Mouse (Mus musculus) brown adipose tissue, adult 24 weeks (tissue): ENCODE data around the gene Fam213b. TPM values are rescaled to one million over a fixed set of nuclear protein-coding genes. Genes with fewer than 3 reads are reported as not detected.
A peak's percentile ranks its signal among the peaks of the same experiment; 100 is the strongest.

Source experiments
- H3K27ac ChIP-seq: fragments of 200-500 bp; replicated peaks from 2 replicates; pipeline ENCODE4 v1.5.1; 2012; ENCODE audit warnings: low read depth, mild to moderate bottlenecking, low read length
- H3K4me1 ChIP-seq: fragments of 200-500 bp; 2 replicates; pipeline ENCODE4 v1.6.1; 2012; ENCODE audit warnings: low read length, mixed read lengths; ENCODE audit not compliant: control insufficient read depth, insufficient read depth, insufficient read length
- H3K4me3 ChIP-seq: fragments of 200-500 bp; 2 replicates; pipeline ENCODE4 v1.5.1; 2012; ENCODE audit warnings: low read depth, mild to moderate bottlenecking, low read length, moderate library complexity; ENCODE audit not compliant: insufficient read depth
- polyA plus RNA-seq: library from polyadenylated mRNA; stranded (reverse); fragments of >200 nt; gene quantifications from 2 replicates; pipeline ENCODE4 v1.2.4, GENCODE M21; 2012; ENCODE audit not compliant: missing spikeins, insufficient read depth, insufficient read length

The Fam213b gene
- polyA plus RNA-seq, 1 experiment, result 22.6 TPM

GRCm38 (mm10) chr4:154908490-154908889 is 9.6 kb upstream of the Fam213b start:
- no peak overlapping the region for H3K27ac ChIP-seq
- H3K4me1 ChIP-seq, result no peaks in the 10 kb centered on the region

GRCm38 (mm10) chr4:154907833-154908232 is 8.9 kb upstream of the Fam213b start:
- Histone ChIP-seq H3K4me1 (no peaks in the 10 kb centered on the region), H3K27ac (no peak overlapping the region), H3K4me3 (no peak overlapping the region)

More at GRCm38 (mm10) chr4:154908490-154908889, 9.6 kb upstream of the Fam213b start:
- no peak overlapping the region for H3K4me3 ChIP-seq

GRCm38 (mm10) chr4:154904185-154905071 is 5.5 kb upstream of the Fam213b start:
- H3K4me1 ChIP-seq, result no peaks in the 10 kb centered on the region
- no peak overlapping the region for H3K27ac ChIP-seq
- peak overlapping the region; percentile 38 for H3K4me3 ChIP-seq

GRCm38 (mm10) chr4:154902371-154902770 is 3.4 kb upstream of the Fam213b start:
- peaks cover 5% of the 10 kb centered on the region; the same call in 1 of the 2 replicates for H3K4me1 ChIP-seq
- no peak overlapping the region for H3K4me3 ChIP-seq
- H3K27ac ChIP-seq, result no peak overlapping the region

- H3K4me1 ChIP-seq, result peaks cover 5% of the 10 kb centered on the region; the same call in 1 of the 2 replicates
- no peak overlapping the region for H3K27ac ChIP-seq
These were observed 1.1 kb downstream of the Fam213b start for GRCm38 (mm10) chr4:154897676-154898465.

GRCm38 (mm10) chr4:154895549-154895948 is 3.4 kb downstream of the Fam213b start:
- Histone ChIP-seq H3K4me1 (peaks cover 5% of the 10 kb centered on the region; the same call in 1 of the 2 replicates), H3K27ac (no peak overlapping the region), H3K4me3 (no peak overlapping the region)

More at GRCm38 (mm10) chr4:154897676-154898465, 1.1 kb downstream of the Fam213b start:
- peak overlapping the region; percentile 58 for H3K4me3 ChIP-seq

- H3K4me3 ChIP-seq, result no peak overlapping the region
- H3K4me1 ChIP-seq, result no peaks in the 10 kb centered on the region
- no peak overlapping the region for H3K27ac ChIP-seq
These were observed 8.0 kb downstream of the Fam213b start for GRCm38 (mm10) chr4:154890887-154891286.

GRCm38 (mm10) chr4:154887593-154888250 is 11.2 kb downstream of the Fam213b start:
- H3K27ac ChIP-seq, result no peak overlapping the region
- H3K4me3 ChIP-seq, result no peak overlapping the region
- no peaks in the 10 kb centered on the region for H3K4me1 ChIP-seq

- H3K27ac ChIP-seq, result no peak overlapping the region
- no peak overlapping the region for H3K4me3 ChIP-seq
- no peaks in the 10 kb centered on the region for H3K4me1 ChIP-seq
These were observed 11.9 kb downstream of the Fam213b start for GRCm38 (mm10) chr4:154886876-154887592.

- no peaks in the 10 kb centered on the region for H3K4me1 ChIP-seq
- no peak overlapping the region for H3K4me3 ChIP-seq
- no peak overlapping the region for H3K27ac ChIP-seq
These were observed 13.5 kb downstream of the Fam213b start for GRCm38 (mm10) chr4:154885416-154885815.

- H3K27ac ChIP-seq, result no peak overlapping the region
- peaks cover 4% of the 10 kb centered on the region; the same call in 1 of the 2 replicates for H3K4me1 ChIP-seq
- H3K4me3 ChIP-seq, result no peak overlapping the region
These were observed 16.8 kb downstream of the Fam213b start for GRCm38 (mm10) chr4:154882014-154882659.

GRCm38 (mm10) chr4:154880730-154881129 is 18.2 kb downstream of the Fam213b start:
- H3K4me3 ChIP-seq, result no peak overlapping the region
- no peak overlapping the region for H3K27ac ChIP-seq
- peaks cover 4% of the 10 kb centered on the region; the same call in 1 of the 2 replicates for H3K4me1 ChIP-seq

GRCm38 (mm10) chr4:154877864-154878548 is 20.9 kb downstream of the Fam213b start:
- Histone ChIP-seq H3K27ac (peak overlapping the region; percentile 89), H3K4me1 (peaks cover 4% of the 10 kb centered on the region; the same call in 1 of the 2 replicates), H3K4me3 (peak overlapping the region; percentile 62)
